In the genomic region with DNA sequence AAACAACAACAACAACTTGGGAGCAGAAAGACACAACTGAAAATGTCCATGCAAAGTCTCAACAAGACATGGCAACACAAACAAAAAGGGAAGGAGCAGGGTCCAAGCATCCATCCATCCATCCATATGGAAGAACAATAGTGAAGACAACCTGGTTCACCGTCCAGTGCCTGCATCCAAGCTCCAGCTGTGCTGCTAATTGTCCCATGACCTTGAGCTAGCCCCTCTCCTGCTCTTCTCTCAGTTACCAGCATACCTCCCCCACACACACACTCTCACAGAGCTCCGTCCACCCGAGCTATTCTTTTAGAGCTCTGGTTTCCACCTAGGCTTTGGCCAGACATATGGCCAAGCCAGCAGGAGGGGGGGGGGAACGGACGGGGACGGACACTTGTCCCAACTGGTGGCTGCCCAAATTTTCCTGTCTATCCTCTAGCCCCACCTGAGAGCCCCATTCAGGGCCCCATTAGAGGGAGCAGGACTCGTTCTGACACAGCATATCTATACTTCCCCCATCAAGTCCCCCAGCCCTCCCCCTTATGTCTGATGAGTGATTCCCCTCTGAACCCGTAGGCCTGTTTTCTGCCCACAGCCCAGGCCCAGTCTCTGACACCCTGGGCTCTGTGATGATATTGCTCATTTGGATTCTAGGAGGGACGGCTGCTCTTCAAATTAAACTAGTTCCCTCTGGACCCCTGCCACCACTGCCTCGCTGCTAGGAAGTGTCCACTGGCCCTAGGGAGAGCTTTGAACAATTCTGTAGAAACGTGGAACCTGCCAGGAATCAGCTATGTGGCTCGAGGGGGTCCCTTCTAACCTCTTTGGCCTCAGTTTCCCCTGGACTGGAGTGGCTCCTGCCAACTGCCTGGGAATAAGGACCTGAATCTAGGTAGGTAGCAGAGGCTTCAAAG, we compare ENCODE assay signal across 16 mouse cellular contexts. TPM values are rescaled to one million over a fixed set of nuclear protein-coding genes. Genes with fewer than 3 reads are reported as not detected.
DNase-seq lines count a peak whose midpoint lies in the region; ATAC-seq lines count a peak whose summit lies in the region.
"Had no signal": no experiment of that assay in that cellular context is flagged by ENCODE, and none has a peak within 500 bp of the region (broad histone marks: within the 10 kb centered on the region; RNA-seq: fewer than 3 reads in every experiment).

No protein-coding gene starts in this region.

- no peaks in the 10 kb centered on the region for H3K9me3 ChIP-seq in heart, embryonic 12.5 days (replicated peaks)
- H3K9me3 ChIP-seq in midbrain, embryonic 11.5 days (ENCODE audit: control insufficient read depth, low read length): no peaks in the 10 kb centered on the region
- H3K9me3 ChIP-seq in midbrain, embryonic 10.5 days (replicated peaks): no peaks in the 10 kb centered on the region
- H3K9me3 ChIP-seq in limb, embryonic 15.5 days: no peaks in the 10 kb centered on the region
- H3K9me3 ChIP-seq: limb, embryonic 12.5 days had no signal

- H3K36me3 ChIP-seq in heart, embryonic 12.5 days: no peaks in the 10 kb centered on the region
- no peaks in the 10 kb centered on the region for H3K36me3 ChIP-seq in midbrain, embryonic 11.5 days (ENCODE audit: control insufficient read depth, insufficient read depth, low read length)
- no peaks in the 10 kb centered on the region for H3K36me3 ChIP-seq in midbrain, embryonic 10.5 days
- H3K36me3 ChIP-seq in limb, embryonic 15.5 days: no peaks in the 10 kb centered on the region
- H3K36me3 ChIP-seq: limb, embryonic 12.5 days had no signal

- H3K27ac ChIP-seq in heart, embryonic 12.5 days (ENCODE audit: poor library complexity, severe bottlenecking): no peak overlapping the region
- no peak overlapping the region for H3K27ac ChIP-seq in midbrain, embryonic 11.5 days (ENCODE audit: low read depth, low read length)
- no peak overlapping the region; the same call in 1 of the 2 replicates for H3K27ac ChIP-seq in midbrain, embryonic 10.5 days (replicated peaks)
- peak overlapping the region; percentile 59 for H3K27ac ChIP-seq in limb, embryonic 15.5 days
- H3K27ac ChIP-seq: macrophage had no signal

- H3K9ac ChIP-seq in heart, embryonic 12.5 days: no peak overlapping the region
- H3K9ac ChIP-seq in midbrain, embryonic 11.5 days (ENCODE audit: low read length): no peak overlapping the region
- H3K9ac ChIP-seq in limb, embryonic 15.5 days: no peak overlapping the region
- H3K9ac ChIP-seq: limb, embryonic 12.5 days had no signal

- H3K4me3 ChIP-seq in heart, embryonic 12.5 days: no peak overlapping the region
- H3K4me3 ChIP-seq in midbrain, embryonic 11.5 days (ENCODE audit: low read depth, low read length): no peak overlapping the region
- H3K4me3 ChIP-seq in midbrain, embryonic 10.5 days: no peak overlapping the region
- no peak overlapping the region for H3K4me3 ChIP-seq in limb, embryonic 15.5 days

- DNase-seq in heart, postnatal 14 days: peak; percentile 18 to 20
- peak; percentile 86 for DNase-seq in midbrain, embryonic 11.5 days (ENCODE audit: low spot score, missing footprints)
- DNase-seq in midbrain, embryonic 10.5 days (ENCODE audit: low spot score): no peak
- peak; percentile 37 to 44 for DNase-seq in cerebellum, postnatal 14 days
- DNase-seq in retina, postnatal 1 day: no peak
- no peak for DNase-seq in urinary bladder, postnatal 36 days (ENCODE audit: low spot score in 2 of 2)
- DNase-seq: adrenal gland, postnatal 36 days; gastrocnemius, postnatal 36 days had no signal

- 53% methylated on average over 12 of the region's 12 CpGs for WGBS in heart, embryonic 12.5 days
- WGBS in midbrain, embryonic 11.5 days: 62% methylated on average over 12 of the region's 12 CpGs
- 63% methylated on average over 12 of the region's 12 CpGs for WGBS in midbrain, embryonic 10.5 days
- 49% methylated on average over 12 of the region's 12 CpGs for WGBS in limb, embryonic 15.5 days

- peaks cover 15% of the 10 kb centered on the region for H3K4me1 ChIP-seq in heart, embryonic 12.5 days (replicated peaks)
- H3K4me1 ChIP-seq in midbrain, embryonic 11.5 days (ENCODE audit: control insufficient read depth, insufficient read depth, low read length): peaks cover 2% of the 10 kb centered on the region; the same call in 1 of the 2 replicates
- H3K4me1 ChIP-seq in midbrain, embryonic 10.5 days: peaks cover 29% of the 10 kb centered on the region
- peaks cover 55% of the 10 kb centered on the region for H3K4me1 ChIP-seq in limb, embryonic 15.5 days

- no peak overlapping the region for H3K4me2 ChIP-seq in heart, embryonic 12.5 days
- no peak overlapping the region for H3K4me2 ChIP-seq in midbrain, embryonic 11.5 days
- H3K4me2 ChIP-seq in limb, embryonic 15.5 days: no peak overlapping the region

- ATAC-seq in heart, embryonic 12.5 days (ENCODE audit: insufficient number of reproducible peaks, low FRiP score): no peak
- no peak for ATAC-seq in midbrain, embryonic 11.5 days (ENCODE audit: low FRiP score)
- no peak for ATAC-seq in limb, embryonic 15.5 days (ENCODE audit: insufficient number of reproducible peaks, low FRiP score, low TSS enrichment, low read depth)

- intact Hi-C loops in heart, postnatal 14 days (cut with DNase I): loop anchor here (2.0 kb wide), 1 partner anchor 46 kb away; no protein-coding TSS in a partner anchor

- H3K27me3 ChIP-seq in heart, embryonic 12.5 days (replicated peaks): peaks cover 72% of the 10 kb centered on the region
- peaks cover 44% of the 10 kb centered on the region for H3K27me3 ChIP-seq in midbrain, embryonic 11.5 days (ENCODE audit: control insufficient read depth, insufficient read depth, low read length)
- H3K27me3 ChIP-seq in midbrain, embryonic 10.5 days (ENCODE audit: low read depth, poor library complexity, severe bottlenecking): peaks cover 100% of the 10 kb centered on the region
- 0 out of 2 replicates have a peak, but pooled peaks cover 7% of the 10 kb centered on the region for H3K27me3 ChIP-seq in limb, embryonic 15.5 days

RNA-seq across cellular contexts. Expression of a gene that starts 32.4 kb away (rescaled TPM):
- under 1 TPM in 1 of 2 experiments, not detected in 1; 0.14 TPM for total RNA-seq in heart, postnatal 14 days (2021)
- not detected in 2 replicates for polyA plus RNA-seq in heart, embryonic 12.5 days (2016; fragmentation: Nextera tagmentation; extraction: Ambion mirVana)
- polyA plus RNA-seq in midbrain, embryonic 11.5 days (2014; fragmentation: Nextera tagmentation; extraction: Ambion mirVana): not detected in 2 replicates
- polyA plus RNA-seq in midbrain, embryonic 10.5 days (2016; fragmentation: Nextera tagmentation; extraction: Ambion mirVana): not detected in 2 replicates
- polyA plus RNA-seq in limb, embryonic 15.5 days (2015; fragmentation: Nextera tagmentation; extraction: Ambion mirVana): not detected in 2 replicates
- total RNA-seq: CH12.LX; gastrocnemius, postnatal 36 days; layer of hippocampus, adult 8-10 months had no signal
- polyA plus RNA-seq: cortical plate, adult 2 months; kidney, embryonic 14.5 days; limb, embryonic 12.5 days; macrophage had no signal

RNA-seq across cellular contexts. Expression of a gene that starts 48.2 kb away (rescaled TPM):
- total RNA-seq in heart, postnatal 14 days (2021): under 1 TPM; 0.29 to 0.33 TPM
- polyA plus RNA-seq in heart, embryonic 12.5 days (2016; fragmentation: Nextera tagmentation; extraction: Ambion mirVana): 0.46 and 0.81 TPM in 2 replicates
- polyA plus RNA-seq in midbrain, embryonic 11.5 days (2014; fragmentation: Nextera tagmentation; extraction: Ambion mirVana): 0.63 and 0.72 TPM in 2 replicates
- 0.38 and 0.52 TPM in 2 replicates for polyA plus RNA-seq in midbrain, embryonic 10.5 days (2016; fragmentation: Nextera tagmentation; extraction: Ambion mirVana)
- 1.8 and 2.1 TPM in 2 replicates for polyA plus RNA-seq in limb, embryonic 15.5 days (2015; fragmentation: Nextera tagmentation; extraction: Ambion mirVana)
- total RNA-seq: CH12.LX had no signal
- polyA plus RNA-seq: cortical plate, adult 2 months; macrophage had no signal

Comparison
In these comparisons a context has a peak if more than half of its experiments do, and no peak if none do; other contexts are left out.
1. DNase-seq: peak in heart, postnatal 14 days (2 of 2), midbrain, embryonic 11.5 days (single experiment) and cerebellum, postnatal 14 days (2 of 2); none in midbrain, embryonic 10.5 days (single experiment), retina, postnatal 1 day (single experiment) and urinary bladder, postnatal 36 days (0 of 2).